Mouse (Mus musculus) intestine, postnatal 0 days (tissue): ENCODE measurements at regions not wholly inside any gene's neighbourhood (a gene's known extent, or its start where the extent isn't known, plus 50 kb on each side); places are given as distances from the start of the nearest gene placed in this dataset.
A peak's percentile ranks its signal among the peaks of the same experiment; 100 is the strongest.

ENCODE experiments used
- ATAC-seq: fragments of 200-750 bp; cut with Nextera tagmentation; 2 replicates; pipeline ENCODE4 v1.8.0; 2017; ENCODE audit warnings: mild to moderate bottlenecking, moderate TSS enrichment, moderate library complexity
- H3K27ac ChIP-seq: fragments of 300-500 bp; sonication (generic); 2 replicates; pipeline ENCODE4 v1.5.1; 2014; ENCODE audit warnings: mild to moderate bottlenecking, low read depth, low read length, moderate library complexity
- H3K27me3 ChIP-seq: fragments of 300-500 bp; sonication (generic); replicated peaks from 2 replicates; pipeline ENCODE4 v1.6.1; 2014; ENCODE audit warnings: low read length, mixed read lengths; ENCODE audit not compliant: control insufficient read depth, insufficient read depth
- H3K36me3 ChIP-seq: fragments of 300-500 bp; sonication (generic); 2 replicates; pipeline ENCODE4 v1.6.1; 2014; ENCODE audit warnings: mild to moderate bottlenecking, moderate library complexity; ENCODE audit not compliant: control insufficient read depth, insufficient read depth
- H3K4me1 ChIP-seq: fragments of 300-500 bp; sonication (generic); replicated peaks from 2 replicates; pipeline ENCODE4 v1.6.1; 2014; ENCODE audit warnings: antibody characterized with exemption, low read length, mixed read lengths; ENCODE audit not compliant: control insufficient read depth, insufficient read depth
- H3K4me2 ChIP-seq: fragments of 300-500 bp; sonication (generic); replicated peaks from 2 replicates; pipeline ENCODE4 v1.6.1; 2014; ENCODE audit warnings: low read depth, mild to moderate bottlenecking, moderate library complexity
- H3K4me3 ChIP-seq: fragments of 300-500 bp; sonication (generic); 2 replicates; pipeline ENCODE4 v1.5.1; 2014; ENCODE audit warnings: low read depth, low read length
- H3K9ac ChIP-seq: fragments of 300-500 bp; sonication (generic); 2 replicates; pipeline ENCODE4 v1.6.1; 2014; ENCODE audit warnings: mild to moderate bottlenecking, low read depth, low read length
- H3K9me3 ChIP-seq: fragments of 300-500 bp; sonication (generic); 2 replicates; pipeline ENCODE4 v1.6.1; 2016; ENCODE audit warnings: mixed run types; ENCODE audit not compliant: control insufficient read depth
- CTCF ChIP-seq: sonication (generic); IDR thresholded peaks from 2 replicates; pipeline ENCODE4 v1.5.1; 2016; ENCODE audit warnings: low read depth, mild to moderate bottlenecking, control low read depth, antibody characterized with exemption, moderate library complexity
- WGBS: fragments of 180-500 bp; shearing (Covaris S2); extraction: QIAGEN DNeasy Blood & Tissue Kit; methylation state at CpG from one replicate; pipeline ENCODE4 v1.1.7; 2014; 5-methylcytosine and 5-hydroxymethylcytosine counted together

GRCm38 (mm10) chr11:66806887-66807286, 104.9 kb upstream of the Pirt start:
- H3K36me3 ChIP-seq: no peaks in the 10 kb centered on the region
- no peak for ATAC-seq
- no peaks in the 10 kb centered on the region for H3K4me1 ChIP-seq
- H3K4me3 ChIP-seq: no peak overlapping the region
- no peak overlapping the region for H3K27ac ChIP-seq
- WGBS: 86% methylated on average over 5 of the region's 5 CpGs
- TF ChIP-seq CTCF: no peak
- H3K9me3 ChIP-seq: no peaks in the 10 kb centered on the region
- H3K27me3 ChIP-seq: no peaks in the 10 kb centered on the region
- no peak overlapping the region for H3K9ac ChIP-seq
- peak overlapping the region; percentile 21; the same call in 1 of the 2 replicates for H3K4me2 ChIP-seq

DNA sequence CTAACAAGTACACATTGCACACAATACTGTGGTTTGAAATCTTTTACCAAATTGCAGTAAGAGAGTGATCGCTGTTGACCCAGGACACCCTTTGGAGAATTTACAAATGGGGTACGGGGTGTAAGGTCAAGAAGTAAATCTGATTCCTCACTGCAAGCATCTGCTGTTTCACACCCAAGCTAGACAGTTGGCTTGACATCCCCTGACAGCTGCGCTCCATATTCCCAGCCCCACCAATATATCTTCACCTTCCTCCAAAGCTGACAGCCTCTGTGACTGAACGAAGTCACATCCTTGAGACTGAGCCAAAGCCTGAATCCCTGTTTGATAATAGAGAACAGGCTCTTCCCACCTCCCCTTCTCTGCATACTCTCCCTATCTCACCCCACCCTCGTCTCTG, 98.5 kb upstream of the Pirt start:
- Histone ChIP-seq H3K36me3 (no peaks in the 10 kb centered on the region), H3K9me3 (no peaks in the 10 kb centered on the region), H3K4me2 (no peak overlapping the region), H3K27me3 (no peaks in the 10 kb centered on the region), H3K4me1 (no peaks in the 10 kb centered on the region), H3K4me3 (no peak overlapping the region), H3K9ac (no peak overlapping the region), H3K27ac (no peak overlapping the region)
- no peak for TF ChIP-seq CTCF
- WGBS: 56% methylated on average over 5 of the region's 5 CpGs
- ATAC-seq: no peak

DNA sequence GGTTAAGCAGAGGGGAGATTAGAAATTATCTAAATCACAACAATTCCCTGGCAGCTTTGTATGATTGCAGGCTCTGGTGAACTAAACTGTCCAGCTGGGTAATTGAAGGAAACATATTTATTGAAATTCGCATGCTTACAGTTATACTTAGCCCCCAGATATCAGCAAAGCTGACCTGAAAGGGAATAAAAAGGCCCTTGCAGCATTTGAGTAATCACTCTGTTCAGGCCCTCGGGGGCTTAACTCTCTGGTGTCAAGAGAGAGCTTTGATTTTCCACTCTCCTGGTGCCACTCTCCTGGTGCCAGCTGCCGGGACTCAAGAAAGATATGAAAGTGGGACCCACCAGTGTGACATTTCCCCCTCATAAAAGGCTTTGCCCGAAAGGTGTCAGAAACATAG, 98.0 kb upstream of the Pirt start:
- no peak for ATAC-seq
- no peaks in the 10 kb centered on the region for H3K27me3 ChIP-seq
- no peak overlapping the region for H3K27ac ChIP-seq
- no peak overlapping the region for H3K4me2 ChIP-seq
- TF ChIP-seq CTCF: no peak
- no peaks in the 10 kb centered on the region for H3K9me3 ChIP-seq
- WGBS: 51% methylated on average over 4 of the region's 4 CpGs
- no peaks in the 10 kb centered on the region for H3K36me3 ChIP-seq
- no peaks in the 10 kb centered on the region for H3K4me1 ChIP-seq
- no peak overlapping the region for H3K4me3 ChIP-seq
- no peak overlapping the region for H3K9ac ChIP-seq

DNA sequence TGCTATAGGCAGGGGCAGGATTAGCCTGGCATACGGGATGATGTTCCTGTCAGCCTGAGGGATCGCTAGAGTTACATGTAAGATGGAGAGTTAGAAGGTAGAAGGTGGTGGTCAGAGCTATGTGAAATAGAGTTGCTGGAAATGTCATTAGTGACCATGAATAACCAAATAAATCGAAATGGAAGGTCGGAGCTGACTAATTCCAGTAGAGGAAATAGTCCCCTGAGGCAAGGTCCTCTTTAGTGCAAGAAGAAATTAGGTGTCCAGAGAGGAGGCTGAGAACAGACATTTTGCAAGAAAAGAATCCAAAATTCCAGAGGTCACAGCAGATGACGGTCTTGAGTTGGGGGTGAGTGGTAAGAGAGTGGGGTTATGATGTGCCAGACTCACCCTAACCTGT, 75.9 kb upstream of the Pirt start:
- ATAC-seq: no peak
- Histone ChIP-seq H3K27ac (no peak overlapping the region), H3K9me3 (no peaks in the 10 kb centered on the region), H3K4me1 (no peaks in the 10 kb centered on the region), H3K27me3 (no peaks in the 10 kb centered on the region), H3K36me3 (no peaks in the 10 kb centered on the region), H3K4me2 (no peak overlapping the region), H3K4me3 (no peak overlapping the region), H3K9ac (no peak overlapping the region)
- no peak for TF ChIP-seq CTCF
- 69% methylated on average over 5 of the region's 5 CpGs for WGBS

GRCm38 (mm10) chr11:66836633-66837380, 75.0 kb upstream of the Pirt start:
- ATAC-seq: no peak
- Histone ChIP-seq H3K9me3 (no peaks in the 10 kb centered on the region), H3K4me3 (no peak overlapping the region), H3K27ac (no peak overlapping the region), H3K27me3 (no peaks in the 10 kb centered on the region), H3K4me1 (no peaks in the 10 kb centered on the region), H3K9ac (no peak overlapping the region), H3K4me2 (no peak overlapping the region), H3K36me3 (no peaks in the 10 kb centered on the region)
- WGBS: 85% methylated on average over 2 of the region's 2 CpGs
- TF ChIP-seq CTCF: no peak

DNA sequence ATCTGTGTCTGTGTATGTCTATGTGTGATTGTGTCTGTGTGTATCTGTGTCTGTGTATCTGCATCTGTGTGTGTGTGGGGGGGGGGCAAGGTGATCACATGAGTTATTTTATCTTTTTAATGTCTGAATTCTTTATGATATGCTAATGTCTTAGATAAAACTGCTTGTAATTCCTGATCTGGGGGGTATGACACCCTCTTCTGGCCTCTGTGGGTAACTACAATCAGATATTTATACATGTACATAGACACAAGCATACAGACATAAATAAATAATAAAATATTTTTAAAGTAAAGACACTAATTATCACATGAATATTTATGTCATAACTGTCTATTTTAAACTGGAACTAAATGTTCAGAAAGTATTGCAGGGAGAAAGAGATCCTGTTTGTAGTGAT, 66.5 kb upstream of the Pirt start:
- no peaks in the 10 kb centered on the region for H3K27me3 ChIP-seq
- H3K4me2 ChIP-seq: no peak overlapping the region
- peak; percentile 21 for TF ChIP-seq CTCF
- no peak overlapping the region for H3K27ac ChIP-seq
- no peak overlapping the region for H3K9ac ChIP-seq
- H3K4me3 ChIP-seq: no peak overlapping the region
- no peaks in the 10 kb centered on the region for H3K4me1 ChIP-seq
- no peak for ATAC-seq
- H3K36me3 ChIP-seq: no peaks in the 10 kb centered on the region
- H3K9me3 ChIP-seq: no peaks in the 10 kb centered on the region
